Mouse (Mus musculus) E14TG2a.4 (cell line): ENCODE results near the gene Fam198b.

Experiments
- CTCF ChIP-seq: conservative IDR thresholded peaks from 2 replicates; pipeline ENCODE4 v1.5.1; 2014; ENCODE audit warnings: low read length
- NANOG ChIP-seq: IDR thresholded peaks from 2 replicates; pipeline ENCODE4 v1.6.1; 2014; ENCODE audit warnings: borderline replicate concordance, low read length, mixed read lengths
- POU5F1 ChIP-seq: IDR thresholded peaks from 2 replicates; pipeline ENCODE4 v1.6.1; 2014; ENCODE audit warnings: low read length, borderline replicate concordance

DNA sequence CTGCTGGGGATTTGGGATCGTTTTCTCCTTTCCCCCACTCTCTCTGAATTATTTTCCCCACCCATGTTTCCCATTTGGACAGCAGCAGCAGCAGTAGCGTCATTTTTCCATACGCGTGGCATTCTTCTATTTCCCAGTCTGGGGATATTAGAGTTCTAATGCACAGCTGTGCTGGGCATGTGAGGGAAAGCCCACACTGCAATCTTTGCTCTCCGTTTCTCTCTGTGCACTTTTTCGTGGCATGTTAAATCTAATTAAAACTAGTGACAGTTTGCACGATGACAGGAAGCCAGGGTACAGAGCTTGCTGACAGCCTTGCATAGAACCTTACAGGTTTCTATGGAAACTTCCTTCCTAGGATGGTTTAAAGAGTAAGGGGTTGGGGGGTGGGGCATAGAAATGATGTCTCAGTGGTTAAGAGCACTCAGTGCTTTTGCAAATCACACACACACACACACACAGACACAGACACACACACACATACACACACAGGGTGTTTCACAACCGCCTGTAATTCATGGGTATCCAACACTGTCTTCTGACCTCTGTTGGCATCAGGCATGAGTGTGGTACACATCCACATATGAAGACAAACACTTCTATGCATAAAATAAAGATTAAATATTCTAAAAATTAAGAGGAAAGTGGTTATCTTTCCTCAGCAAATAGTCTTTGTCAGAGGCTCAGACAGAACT is 3.0 kb downstream of the Fam198b start:
- TF ChIP-seq CTCF (no peak), NANOG (no peak), POU5F1 (no peak)
